In the genomic region with DNA sequence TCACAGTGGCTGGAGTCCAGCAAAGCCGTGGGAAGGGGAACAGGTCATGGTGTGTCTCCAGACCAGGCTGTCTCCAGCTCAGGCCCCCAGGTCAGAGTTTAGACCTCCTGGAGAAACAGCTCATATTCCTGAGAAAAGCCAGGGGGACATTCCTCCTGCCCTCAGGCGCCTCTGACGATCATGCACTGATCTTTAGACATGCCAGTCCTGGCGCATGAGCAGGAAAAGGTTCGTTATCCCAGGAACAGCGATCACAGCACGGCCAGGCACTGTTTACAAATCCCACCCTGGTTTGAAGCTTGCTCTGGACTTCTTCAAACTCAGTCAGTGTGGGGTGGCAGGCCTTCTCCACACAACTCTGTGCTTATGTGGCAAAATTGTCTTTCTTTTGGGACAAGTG, we compare ENCODE assay signal across 19 mouse cellular contexts.
DNase-seq lines count a peak whose midpoint lies in the region; ATAC-seq and TF ChIP-seq lines count a peak whose summit lies in the region.
"Had no signal": no experiment of that assay in that cellular context is flagged by ENCODE, and none has a peak within 500 bp of the region (broad histone marks: within the 10 kb centered on the region; RNA-seq: fewer than 3 reads in every experiment).

No protein-coding gene starts in this region.

- ATAC-seq in hindbrain, embryonic 14.5 days (ENCODE audit: low FRiP score): no peak
- no peak for ATAC-seq in hindbrain, embryonic 11.5 days (ENCODE audit: low FRiP score)
- no peak for ATAC-seq in midbrain, embryonic 14.5 days (ENCODE audit: low FRiP score, low TSS enrichment)
- ATAC-seq: intestine, postnatal 0 days had no signal

- TF ChIP-seq CTCF in brain, embryonic 14.5 days (IDR thresholded peaks at IDR 0.05; ENCODE audit: borderline replicate concordance, extremely low read depth, insufficient read depth, insufficient read length): no peak

- WGBS in hindbrain, embryonic 14.5 days: 68% methylated on average over 7 of the region's 7 CpGs
- 48% methylated on average over 7 of the region's 7 CpGs for WGBS in hindbrain, embryonic 11.5 days
- 65% methylated on average over 7 of the region's 7 CpGs for WGBS in midbrain, embryonic 14.5 days

- no peak for TF ChIP-seq POLR2A in brain, embryonic 14.5 days (IDR thresholded peaks at IDR 0.05; ENCODE audit: borderline replicate concordance, extremely low read depth, insufficient read depth, insufficient read length, poor library complexity, severe bottlenecking)

- no peaks in the 10 kb centered on the region for H3K27me3 ChIP-seq in hindbrain, embryonic 14.5 days (ENCODE audit: control insufficient read depth, insufficient read depth, low read length)
- no peaks in the 10 kb centered on the region for H3K27me3 ChIP-seq in hindbrain, embryonic 11.5 days (ENCODE audit: control insufficient read depth, insufficient read depth, low read length)
- H3K27me3 ChIP-seq in midbrain, embryonic 14.5 days (ENCODE audit: control insufficient read depth, insufficient read depth, low read length): no peaks in the 10 kb centered on the region
- H3K27me3 ChIP-seq: heart, embryonic 15.5 days; limb, embryonic 15.5 days; liver, embryonic 15.5 days had no signal

- no peak for DNase-seq in hindbrain, embryonic 14.5 days (ENCODE audit: low spot score)
- DNase-seq in hindbrain, embryonic 11.5 days (ENCODE audit: low spot score): no peak
- peak; percentile 12 for DNase-seq in brain, embryonic 14.5 days (ENCODE audit: low read depth)
- peak; percentile 18 for DNase-seq in embryo, embryonic 9.5 days (ENCODE audit: extremely low spot score)
- peak; percentile 32 for DNase-seq in midbrain, embryonic 14.5 days
- DNase-seq in gastrocnemius, postnatal 14 days: no peak
- DNase-seq in right cerebral cortex, postnatal 25 days: no peak
- DNase-seq in layer of hippocampus, adult 18-20 months (ENCODE audit: low spot score in 2 of 2): no peak
- DNase-seq: adrenal gland, postnatal 25 days; cerebellum, adult 11-12 months; cerebellum, postnatal 36 days; gastrocnemius, adult 2 months; lung, postnatal 14 days; right cerebral cortex, postnatal 4 days; thymus, postnatal 25 days had no signal

- H3K9me3 ChIP-seq in hindbrain, embryonic 14.5 days (ENCODE audit: control insufficient read depth, low read length): no peaks in the 10 kb centered on the region
- no peaks in the 10 kb centered on the region for H3K9me3 ChIP-seq in hindbrain, embryonic 11.5 days (ENCODE audit: control insufficient read depth, low read length)
- H3K9me3 ChIP-seq in midbrain, embryonic 14.5 days (ENCODE audit: control insufficient read depth, low read length): no peaks in the 10 kb centered on the region
- H3K9me3 ChIP-seq: heart, embryonic 15.5 days; limb, embryonic 15.5 days; liver, embryonic 15.5 days had no signal

- H3K36me3 ChIP-seq in hindbrain, embryonic 14.5 days (replicated peaks; ENCODE audit: control insufficient read depth, insufficient read depth): no peaks in the 10 kb centered on the region
- H3K36me3 ChIP-seq in hindbrain, embryonic 11.5 days (ENCODE audit: control insufficient read depth, insufficient read depth, low read length): no peaks in the 10 kb centered on the region
- no peaks in the 10 kb centered on the region for H3K36me3 ChIP-seq in midbrain, embryonic 14.5 days (ENCODE audit: control insufficient read depth, insufficient read depth, low read length)
- H3K36me3 ChIP-seq: heart, embryonic 15.5 days; limb, embryonic 15.5 days; liver, embryonic 15.5 days had no signal

- no peak overlapping the region for H3K4me2 ChIP-seq in hindbrain, embryonic 14.5 days (replicated peaks)
- H3K4me2 ChIP-seq in hindbrain, embryonic 11.5 days (replicated peaks; ENCODE audit: low read depth, low read length): no peak overlapping the region
- no peak overlapping the region for H3K4me2 ChIP-seq in midbrain, embryonic 14.5 days (ENCODE audit: low read length)
- H3K4me2 ChIP-seq: heart, embryonic 15.5 days; limb, embryonic 15.5 days; liver, embryonic 15.5 days had no signal

- intact Hi-C loops in gastrocnemius, postnatal 14 days (cut with DNase I; ENCODE audit: low total_unique reads): no loop called here

- H3K4me1 ChIP-seq in hindbrain, embryonic 14.5 days (replicated peaks; ENCODE audit: control insufficient read depth, insufficient read depth, low read length): peaks cover 17% of the 10 kb centered on the region
- H3K4me1 ChIP-seq in hindbrain, embryonic 11.5 days (replicated peaks; ENCODE audit: control insufficient read depth, insufficient read depth, low read length): peaks cover 8% of the 10 kb centered on the region; the same call in 1 of the 2 replicates
- peaks cover 18% of the 10 kb centered on the region for H3K4me1 ChIP-seq in midbrain, embryonic 14.5 days (ENCODE audit: control insufficient read depth, insufficient read depth, low read length)
- H3K4me1 ChIP-seq: liver, embryonic 15.5 days had no signal

- H3K4me3 ChIP-seq in hindbrain, embryonic 14.5 days (replicated peaks; ENCODE audit: low read length): no peak overlapping the region
- no peak overlapping the region for H3K4me3 ChIP-seq in hindbrain, embryonic 11.5 days (ENCODE audit: low read depth, low read length)
- H3K4me3 ChIP-seq in midbrain, embryonic 14.5 days (replicated peaks; ENCODE audit: low read depth, low read length): no peak overlapping the region
- H3K4me3 ChIP-seq: gastrocnemius, adult 2 months; heart, embryonic 15.5 days; limb, embryonic 15.5 days; liver, embryonic 15.5 days had no signal

- H3K9ac ChIP-seq in hindbrain, embryonic 14.5 days: no peak overlapping the region
- no peak overlapping the region for H3K9ac ChIP-seq in hindbrain, embryonic 11.5 days (ENCODE audit: low read depth, low read length)
- H3K9ac ChIP-seq in midbrain, embryonic 14.5 days (replicated peaks; ENCODE audit: low read length): no peak overlapping the region
- H3K9ac ChIP-seq: heart, embryonic 15.5 days; limb, embryonic 15.5 days; liver, embryonic 15.5 days had no signal

- H3K27ac ChIP-seq in hindbrain, embryonic 14.5 days: peak overlapping the region; percentile 85
- H3K27ac ChIP-seq in hindbrain, embryonic 11.5 days (ENCODE audit: low read depth, low read length): no peak overlapping the region
- H3K27ac ChIP-seq in midbrain, embryonic 14.5 days (replicated peaks; ENCODE audit: low read depth, low read length): peak overlapping the region; percentile 87; the same call in 1 of the 2 replicates
- H3K27ac ChIP-seq: gastrocnemius, adult 2 months; heart, embryonic 15.5 days; limb, embryonic 15.5 days; liver, embryonic 15.5 days had no signal

Comparison
In these comparisons a context has a peak if more than half of its experiments do, and no peak if none do; other contexts are left out.
1. DNase-seq: peak in brain, embryonic 14.5 days (single experiment), embryo, embryonic 9.5 days (single experiment) and midbrain, embryonic 14.5 days (single experiment); none in hindbrain, embryonic 14.5 days (single experiment), hindbrain, embryonic 11.5 days (single experiment), gastrocnemius, postnatal 14 days (single experiment), right cerebral cortex, postnatal 25 days (single experiment) and layer of hippocampus, adult 18-20 months (0 of 2).